Mouse (Mus musculus): ENCODE measurements around the gene Gata3.

The Gata3 gene

DNA sequence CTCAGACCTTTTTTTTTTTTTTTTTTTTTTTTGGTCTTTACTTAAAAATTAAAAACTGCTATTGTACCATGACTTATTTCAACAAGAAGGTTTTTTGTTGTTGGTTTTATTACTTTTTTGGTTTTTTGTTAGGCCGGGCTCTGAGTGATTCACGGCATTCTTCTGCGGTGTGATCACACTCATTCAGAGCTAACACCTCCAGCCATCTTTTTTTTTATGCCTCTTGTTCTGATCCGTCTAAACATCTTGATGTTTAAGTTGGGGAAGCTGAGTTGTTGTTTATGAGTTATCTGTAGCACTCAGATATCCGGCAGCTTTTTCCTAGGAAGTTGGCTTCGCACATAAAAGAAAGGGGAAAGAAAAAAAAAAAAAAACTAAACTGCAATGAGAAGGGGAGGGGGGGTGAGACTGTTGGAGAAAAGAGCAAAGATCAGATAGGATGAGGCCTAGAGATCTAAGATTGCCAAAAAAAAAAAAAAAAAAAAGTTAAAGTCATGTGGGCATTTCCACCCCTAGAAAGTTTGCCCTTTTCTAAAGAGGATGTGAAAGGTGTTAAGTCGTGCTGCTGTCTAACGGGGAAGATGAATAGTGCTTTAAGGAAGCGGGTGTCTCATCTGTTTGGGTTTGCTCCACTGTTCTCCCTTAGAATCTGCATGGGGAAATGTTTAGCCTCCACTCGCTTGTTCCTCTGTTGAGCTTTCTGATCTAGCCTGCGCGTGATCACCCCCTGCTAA lies 22.6 kb downstream of the Gata3 start:
- no peak for TF ChIP-seq GATA4 (IDR thresholded peaks at IDR 0.05; ENCODE audit: insufficient replicate concordance, low read length)

DNA sequence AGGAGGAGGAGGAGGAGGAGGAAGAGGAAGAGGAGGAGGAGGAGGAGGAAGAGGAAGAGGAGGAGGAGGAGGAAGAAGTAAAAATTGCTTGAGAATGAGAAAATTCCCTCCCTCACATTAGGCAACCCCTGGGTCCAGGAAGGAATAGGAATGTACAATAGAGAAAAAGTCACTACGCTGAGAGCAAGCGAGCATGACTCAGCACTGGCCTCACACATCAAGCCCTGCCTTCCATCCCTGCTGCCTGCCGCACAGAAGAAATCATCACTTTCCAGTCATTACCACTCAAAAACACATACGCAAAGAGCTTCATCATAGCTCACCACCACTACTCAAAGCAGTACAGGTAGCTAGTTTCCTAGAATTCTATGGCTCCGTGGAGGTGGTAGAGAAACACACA lies 29.1 kb downstream of the Gata3 start:
- TF ChIP-seq GATA4 (IDR thresholded peaks at IDR 0.05; ENCODE audit: insufficient replicate concordance, low read length), result no peak

DNA sequence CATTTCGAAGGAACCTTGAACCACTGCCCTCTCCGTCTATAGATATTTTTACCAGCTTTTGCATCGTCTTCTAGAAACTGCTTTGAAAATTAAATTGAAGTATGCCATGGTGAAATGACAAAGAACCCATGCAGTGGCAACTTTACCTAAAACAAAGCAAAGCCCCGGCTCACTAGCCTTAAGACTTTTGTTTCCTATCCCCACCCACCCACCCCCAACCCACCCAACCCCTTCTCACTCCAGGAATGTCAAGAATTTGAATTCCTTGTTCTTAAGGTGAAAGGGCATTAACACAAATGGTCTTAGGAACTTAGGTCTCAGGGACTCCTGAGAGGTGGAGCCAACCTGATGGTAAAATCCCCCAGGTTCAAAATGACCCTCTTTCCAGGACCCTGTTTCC lies 34.0 kb downstream of the Gata3 start:
- TF ChIP-seq GATA4 (IDR thresholded peaks at IDR 0.05; ENCODE audit: insufficient replicate concordance, low read length), result no peak

DNA sequence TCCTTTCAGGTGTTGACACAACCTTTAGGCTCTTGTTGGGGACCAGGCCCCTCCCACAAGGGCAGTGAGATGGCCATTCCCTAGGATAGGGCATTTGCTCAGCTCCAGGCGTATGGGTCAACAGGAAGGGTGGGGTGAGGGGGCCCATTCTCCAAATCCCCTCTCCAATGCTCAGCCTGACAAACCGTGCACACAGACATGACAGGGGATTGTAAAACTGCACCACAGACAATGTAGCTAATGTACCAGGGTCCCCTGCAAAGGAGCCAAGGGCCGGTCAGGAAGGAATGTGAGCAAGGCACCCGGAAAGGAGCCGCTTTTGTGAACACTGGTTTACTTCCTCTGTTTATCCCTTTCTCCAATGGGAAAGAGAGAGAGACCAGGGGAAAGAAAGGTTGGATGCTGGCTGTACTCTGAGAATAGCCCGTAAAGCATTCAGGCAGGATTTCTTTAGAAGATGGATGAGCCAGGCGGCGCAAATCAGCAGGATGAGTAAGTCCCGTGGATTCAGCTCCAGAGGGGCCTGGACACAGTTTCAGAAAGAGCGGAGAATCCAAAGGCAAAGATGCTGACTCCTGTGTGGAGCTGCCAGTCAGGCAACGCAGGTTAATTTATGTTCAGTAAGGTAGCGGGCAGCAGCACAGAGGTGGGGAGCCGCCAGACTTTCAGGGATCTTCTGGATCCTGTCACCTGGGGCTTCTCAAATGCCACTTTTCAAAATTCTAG lies 36.8 kb downstream of the Gata3 start:
- TF ChIP-seq GATA4 (IDR thresholded peaks at IDR 0.05; ENCODE audit: insufficient replicate concordance, low read length), result no peak

DNA sequence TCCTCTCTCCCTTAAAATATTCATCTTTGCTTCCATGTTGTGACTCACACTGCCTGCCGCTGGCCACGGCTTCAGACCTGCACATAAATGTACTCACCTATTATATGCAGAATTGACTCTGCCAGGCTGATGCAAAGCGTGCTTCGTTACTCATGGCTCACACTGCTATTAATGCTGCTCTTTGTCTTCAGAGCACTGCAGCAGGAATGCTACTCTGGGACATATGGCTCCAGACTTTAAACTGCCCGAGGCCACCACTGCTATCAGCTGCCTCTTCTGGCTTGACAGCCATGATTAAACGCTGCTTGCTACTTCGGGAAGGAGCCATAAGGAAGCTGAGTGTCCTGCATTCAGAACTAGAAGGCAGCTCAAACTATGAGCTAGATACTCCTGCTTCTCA lies 54.6 kb downstream of the Gata3 start:
- TF ChIP-seq GATA4 (IDR thresholded peaks at IDR 0.05; ENCODE audit: insufficient replicate concordance, low read length), result no peak

DNA sequence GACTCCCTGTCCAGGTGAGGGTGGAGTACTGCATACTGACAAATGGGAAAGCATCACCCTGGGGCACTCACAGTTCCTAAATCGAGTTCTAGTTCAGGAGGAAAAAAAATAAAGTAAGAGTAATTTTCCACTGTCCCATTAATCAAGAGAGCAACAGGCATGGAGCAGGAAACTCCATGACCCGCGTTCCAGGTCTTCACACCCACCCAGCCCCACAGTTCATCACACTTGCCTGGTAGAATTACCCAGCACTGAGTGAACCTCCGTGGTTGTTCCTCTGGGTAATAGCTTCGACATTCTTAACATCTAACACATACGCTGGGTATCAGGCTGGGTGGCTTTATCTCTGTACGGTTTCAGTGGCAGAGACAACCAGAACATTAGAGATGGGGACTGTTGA lies 56.1 kb downstream of the Gata3 start:
- TF ChIP-seq GATA4 (IDR thresholded peaks at IDR 0.05; ENCODE audit: insufficient replicate concordance, low read length), result no peak

DNA sequence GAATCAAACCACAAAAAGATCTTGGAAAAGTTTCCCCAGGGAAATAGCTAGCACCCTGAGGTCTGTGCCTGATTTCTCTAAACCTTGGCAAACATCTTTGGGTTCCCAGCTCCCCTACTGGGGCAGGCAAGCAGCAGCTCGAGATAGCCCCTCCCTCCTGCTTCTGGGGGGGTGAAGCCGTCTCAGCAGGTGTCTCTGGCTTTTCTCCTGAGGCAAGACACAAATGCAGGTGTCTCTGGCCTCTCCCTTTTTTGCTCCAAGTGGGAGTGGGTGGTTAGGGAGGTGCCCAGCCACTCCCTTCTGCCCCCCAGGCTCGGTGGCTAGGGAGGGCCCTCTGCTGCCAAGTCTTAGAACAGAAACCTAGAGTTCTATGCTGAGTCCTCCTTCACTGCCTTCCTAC lies 62.2 kb downstream of the Gata3 start:
- TF ChIP-seq GATA4 (IDR thresholded peaks at IDR 0.05; ENCODE audit: insufficient replicate concordance, low read length), result no peak

DNA sequence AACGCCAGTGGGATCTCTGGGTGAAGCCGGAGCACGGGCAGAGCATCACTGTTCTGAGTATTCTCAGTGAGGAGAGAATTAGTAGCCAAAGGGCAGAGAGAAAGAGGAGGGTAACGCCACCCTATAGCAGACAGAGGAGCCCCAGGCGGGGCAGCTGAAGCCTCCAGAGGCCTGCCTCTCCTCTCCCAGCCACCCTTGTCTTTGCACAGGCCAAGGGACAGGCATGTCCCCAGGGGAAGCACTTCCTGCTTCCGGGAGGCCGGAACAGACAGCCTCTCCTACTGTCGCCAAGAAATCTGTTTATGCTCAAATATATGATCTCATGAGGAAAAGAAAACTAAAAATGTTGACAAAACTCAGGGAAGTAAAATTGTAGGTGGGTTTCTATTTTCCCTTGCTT lies 69.2 kb downstream of the Gata3 start:
- TF ChIP-seq GATA4 (IDR thresholded peaks at IDR 0.05; ENCODE audit: insufficient replicate concordance, low read length), result no peak

DNA sequence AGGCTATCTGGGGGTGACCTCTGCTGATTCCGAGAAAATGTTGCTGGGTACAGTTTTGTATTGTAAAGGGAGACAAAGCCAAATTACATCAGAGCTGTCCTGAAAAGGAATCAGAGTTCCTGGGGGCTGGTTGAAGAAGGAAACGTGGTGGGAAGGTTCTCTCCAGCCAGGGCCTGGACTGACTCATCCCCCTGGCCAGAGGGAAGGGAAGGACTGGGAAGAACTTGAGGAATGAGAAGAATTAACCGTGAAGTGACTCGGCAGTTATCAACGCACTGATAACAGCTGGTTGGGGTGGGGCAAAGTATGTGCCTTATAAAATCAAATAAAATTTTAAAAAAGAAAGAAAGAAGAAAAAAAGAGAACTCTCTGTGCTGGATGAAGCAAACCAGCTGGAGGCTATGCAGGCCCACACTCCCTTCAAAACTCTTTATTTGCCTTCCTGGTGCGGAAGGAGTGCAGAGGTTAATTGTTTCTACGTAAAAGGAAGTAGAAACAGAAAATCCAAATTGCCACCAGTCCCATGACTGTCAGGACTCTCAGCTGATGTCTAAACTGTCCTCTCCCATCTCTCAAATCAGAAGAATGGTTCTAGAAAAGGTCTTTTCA lies 71.6 kb downstream of the Gata3 start:
- TF ChIP-seq GATA4 (IDR thresholded peaks at IDR 0.05; ENCODE audit: insufficient replicate concordance, low read length), result no peak

Data from liver, adult (tissue).